Mouse (Mus musculus) naive thymus-derived CD4-positive, alpha-beta T cell, adult 2 months (primary cell): ENCODE measurements around the gene Mpzl3.

Experiments
- DNase-seq: peaks from one replicate; pipeline ENCODE4 v3.0.0-alpha.2; 2011; ENCODE audit warnings: low read depth

The Mpzl3 gene

GRCm38 (mm10) chr9:45103211-45103979 lies 48.4 kb downstream of the Mpzl3 start:
- no peak for DNase-seq

DNA sequence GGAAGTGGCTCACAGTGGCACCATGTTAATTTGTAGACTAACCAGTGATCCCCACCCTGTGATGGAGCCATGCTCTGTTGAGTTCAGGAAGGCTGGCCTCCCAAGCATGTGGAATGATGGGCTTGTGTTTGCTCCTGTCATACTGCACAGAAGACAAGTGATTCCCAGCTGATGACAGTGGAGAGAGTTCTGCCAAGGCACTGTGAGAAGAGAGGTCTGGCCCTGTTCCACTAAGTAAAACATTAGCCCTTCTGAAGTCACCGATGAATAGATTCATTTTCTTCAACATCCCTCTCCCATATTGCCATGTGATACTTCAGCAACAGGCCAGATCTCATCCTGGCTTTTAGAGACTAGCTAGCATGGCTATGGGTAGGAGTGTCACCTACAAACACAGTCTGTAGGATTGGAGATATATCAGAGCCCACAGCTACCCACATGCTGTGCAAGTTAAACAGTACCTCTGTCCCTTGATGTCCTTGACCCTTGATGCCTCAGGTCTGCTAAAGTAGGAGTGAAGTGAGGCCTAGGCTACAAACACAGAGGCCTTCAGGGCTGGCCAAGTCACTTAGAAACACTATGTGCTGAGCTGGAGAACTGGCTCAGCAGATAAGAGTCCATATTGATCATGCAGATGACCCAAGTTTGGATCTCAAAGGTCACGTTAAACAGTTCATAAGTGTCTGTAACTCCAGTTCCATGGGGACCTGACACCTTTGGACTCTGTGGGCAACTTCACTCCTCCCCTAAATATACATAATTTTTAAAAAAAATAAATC lies 50.8 kb downstream of the Mpzl3 start:
- no peak for DNase-seq

GRCm38 (mm10) chr9:45115706-45116105 lies 60.7 kb downstream of the Mpzl3 start:
- no peak for DNase-seq

DNA sequence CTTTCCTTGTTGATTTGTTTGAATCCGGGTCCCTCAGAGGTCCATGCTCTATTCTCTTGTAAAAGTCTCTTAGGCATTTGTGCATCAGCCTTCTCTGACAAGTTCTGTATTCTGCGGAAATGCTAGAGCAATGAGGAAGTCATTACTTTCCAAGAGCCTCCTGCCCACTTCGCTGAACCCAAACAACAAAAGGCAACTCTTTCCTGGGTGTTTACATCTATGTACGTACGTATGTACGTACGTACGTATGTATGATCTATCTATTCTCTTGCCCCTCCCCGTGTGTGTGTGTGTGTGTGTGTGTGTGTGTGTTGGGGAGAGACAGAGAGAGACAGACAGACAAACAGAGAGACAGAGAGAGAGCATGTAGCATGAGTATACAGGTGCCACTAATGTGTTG lies 61.8 kb downstream of the Mpzl3 start:
- DNase-seq = peak; percentile 82

- DNase-seq = no peak
Observed at GRCm38 (mm10) chr9:45117741-45118431, 62.9 kb downstream of the Mpzl3 start, which contains the start of gene Scn2b. Scn2b (plus strand) TSS chr9:45117782.

DNA sequence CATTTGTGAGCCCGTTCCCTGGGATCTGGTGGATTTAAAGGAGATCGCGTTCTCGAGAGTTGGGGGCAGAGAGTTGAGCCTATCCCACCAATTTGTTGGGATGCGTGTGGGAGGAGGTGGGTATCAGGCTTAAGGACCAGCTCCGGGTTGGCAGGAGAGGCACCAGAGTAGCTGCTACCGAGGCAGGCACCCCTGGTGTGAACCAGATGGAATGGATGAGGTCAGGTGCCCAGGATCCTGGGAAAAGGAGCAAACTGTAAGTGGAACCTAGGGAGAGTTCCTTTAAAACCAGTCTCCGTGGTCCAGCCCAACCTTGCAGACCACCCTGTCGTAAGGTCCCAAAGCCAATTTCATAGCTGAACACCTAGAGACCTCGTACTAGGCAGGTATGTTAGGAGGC lies 63.6 kb downstream of the Mpzl3 start:
- no peak for DNase-seq

- DNase-seq = no peak
Observed at GRCm38 (mm10) chr9:45119316-45119953, 64.4 kb downstream of the Mpzl3 start.

DNA sequence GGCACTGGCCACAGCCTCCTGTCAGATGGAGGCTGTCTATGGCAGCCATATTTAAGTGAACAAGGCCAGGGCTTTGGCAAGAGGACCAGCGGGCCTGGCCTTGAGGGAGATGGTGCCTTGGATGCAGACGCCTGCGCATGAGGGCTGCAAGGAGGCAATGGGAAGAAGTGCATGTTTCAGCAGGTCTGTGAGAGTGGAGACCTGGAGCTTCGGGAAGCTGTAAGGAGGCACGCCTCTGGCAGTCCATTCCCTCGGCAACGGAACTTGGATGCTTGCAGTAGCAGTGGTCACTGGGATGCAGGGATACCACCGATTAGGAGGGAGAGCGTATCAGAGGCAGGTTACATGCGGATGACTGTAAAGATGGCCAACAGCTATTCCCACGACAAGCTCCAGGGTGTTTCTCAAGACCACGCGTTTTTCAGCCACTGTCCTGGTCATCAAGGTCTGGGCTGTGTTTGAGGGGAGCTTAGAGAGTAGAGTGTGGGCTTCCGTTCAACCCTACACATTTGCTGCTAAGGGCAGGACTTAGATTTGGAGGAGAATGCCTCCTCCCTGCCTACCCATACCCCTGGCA lies 65.1 kb downstream of the Mpzl3 start:
- no peak for DNase-seq

- no peak for DNase-seq
Observed at GRCm38 (mm10) chr9:45120567-45120966, 65.6 kb downstream of the Mpzl3 start.

- DNase-seq = no peak
Observed at GRCm38 (mm10) chr9:45121001-45121400, 66.0 kb downstream of the Mpzl3 start.

DNA sequence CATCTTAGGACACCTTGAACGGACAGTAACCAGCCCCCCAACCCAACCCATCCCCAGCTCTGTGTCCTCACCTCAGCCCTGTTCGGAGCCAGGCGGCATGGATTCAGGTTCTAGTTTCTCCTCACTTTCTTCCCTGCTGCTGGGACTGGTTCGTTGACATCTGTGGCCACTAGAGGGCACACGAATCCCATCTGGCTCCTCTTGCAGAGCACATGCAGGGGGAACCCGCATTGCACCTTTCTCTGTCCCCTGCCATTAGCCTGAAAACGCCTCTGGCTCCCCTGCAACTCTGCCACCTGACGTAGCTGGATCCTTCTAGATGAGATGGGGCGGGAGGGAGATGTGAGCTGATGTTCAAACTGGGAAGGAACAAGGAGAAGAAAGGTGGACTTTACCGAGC lies 66.8 kb downstream of the Mpzl3 start:
- DNase-seq = peak; percentile 92

DNA sequence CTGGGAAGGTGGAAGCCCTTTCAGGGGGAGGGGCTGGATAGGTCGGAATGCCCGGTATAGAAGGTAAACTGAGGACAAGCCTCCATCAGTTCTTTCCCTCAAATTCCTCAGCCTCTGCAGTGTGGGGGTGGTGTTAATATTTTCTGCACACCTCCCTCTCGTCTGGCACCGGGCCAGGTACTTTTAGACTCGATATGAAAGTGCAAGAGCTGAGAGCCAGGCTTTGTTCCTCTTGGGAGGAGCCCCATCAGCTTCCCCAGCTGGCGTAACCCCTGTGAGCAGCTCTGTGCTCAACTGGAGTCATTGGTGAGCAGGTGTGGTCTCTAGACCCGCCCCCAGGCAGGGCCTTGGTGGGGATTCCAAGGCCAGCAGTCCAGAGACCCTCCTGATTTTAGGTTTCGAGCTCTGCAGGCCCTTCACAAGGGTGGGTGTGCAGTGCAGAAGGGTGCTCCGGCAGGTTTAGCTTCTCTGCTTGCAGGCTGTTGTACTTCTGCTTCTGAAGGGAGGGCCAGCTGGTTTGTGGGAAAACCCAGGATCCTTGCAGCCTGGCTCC lies 67.3 kb downstream of the Mpzl3 start:
- peak; percentile 89 for DNase-seq

GRCm38 (mm10) chr9:45125211-45125610 lies 70.2 kb downstream of the Mpzl3 start:
- DNase-seq = no peak

- DNase-seq = peak; percentile 66
Observed at GRCm38 (mm10) chr9:45126941-45127340, 72.0 kb downstream of the Mpzl3 start.
